Mouse (Mus musculus) erythroblast, embryonic 14.5 days (primary cell): ENCODE measurements around the gene Ust. TPM values are rescaled to one million over a fixed set of nuclear protein-coding genes. Genes with fewer than 3 reads are reported as not detected.
"Not testable (repeated sequence)": the region's sequence is repeated elsewhere in the genome, so short reads cannot be mapped to it uniquely, and the experiment has no call there.

Experiments
- H3K27me3 ChIP-seq: 2 replicates; pipeline ENCODE4 v1.6.1; 2012; ENCODE audit warnings: inconsistent platforms; ENCODE audit not compliant: control insufficient read depth
- H3K36me3 ChIP-seq: 2 replicates; pipeline ENCODE4 v1.6.1; 2012; ENCODE audit warnings: mild to moderate bottlenecking, inconsistent platforms; ENCODE audit not compliant: control insufficient read depth
- H3K4me1 ChIP-seq: 2 replicates; pipeline ENCODE4 v1.6.1; 2012; ENCODE audit warnings: inconsistent platforms; ENCODE audit not compliant: control insufficient read depth
- H3K4me3 ChIP-seq: replicated peaks from 2 replicates; pipeline ENCODE3; 2012; ENCODE audit warnings: moderate library complexity, mild to moderate bottlenecking, inconsistent platforms
- H3K9me3 ChIP-seq: 2 replicates; pipeline ENCODE4 v1.6.1; 2012; ENCODE audit warnings: low read length, inconsistent platforms, mixed read lengths; ENCODE audit not compliant: control insufficient read depth
- GATA1 ChIP-seq: IDR thresholded peaks from 2 replicates; pipeline ENCODE4 v1.6.1; 2012; ENCODE audit warnings: low read length, inconsistent platforms, mixed read lengths
- TAL1 ChIP-seq: IDR thresholded peaks from 3 replicates; pipeline ENCODE4 v1.6.1; 2012; ENCODE audit warnings: low read length, inconsistent platforms, mixed read lengths
- polyA plus RNA-seq: library from polyadenylated mRNA; stranded (reverse); fragments of >175 nt; gene quantifications from 2 replicates; pipeline ENCODE4 v1.2.3, GENCODE M21; 2012

Gene Ust
- polyA plus RNA-seq, result not detected in 2 replicates

DNA sequence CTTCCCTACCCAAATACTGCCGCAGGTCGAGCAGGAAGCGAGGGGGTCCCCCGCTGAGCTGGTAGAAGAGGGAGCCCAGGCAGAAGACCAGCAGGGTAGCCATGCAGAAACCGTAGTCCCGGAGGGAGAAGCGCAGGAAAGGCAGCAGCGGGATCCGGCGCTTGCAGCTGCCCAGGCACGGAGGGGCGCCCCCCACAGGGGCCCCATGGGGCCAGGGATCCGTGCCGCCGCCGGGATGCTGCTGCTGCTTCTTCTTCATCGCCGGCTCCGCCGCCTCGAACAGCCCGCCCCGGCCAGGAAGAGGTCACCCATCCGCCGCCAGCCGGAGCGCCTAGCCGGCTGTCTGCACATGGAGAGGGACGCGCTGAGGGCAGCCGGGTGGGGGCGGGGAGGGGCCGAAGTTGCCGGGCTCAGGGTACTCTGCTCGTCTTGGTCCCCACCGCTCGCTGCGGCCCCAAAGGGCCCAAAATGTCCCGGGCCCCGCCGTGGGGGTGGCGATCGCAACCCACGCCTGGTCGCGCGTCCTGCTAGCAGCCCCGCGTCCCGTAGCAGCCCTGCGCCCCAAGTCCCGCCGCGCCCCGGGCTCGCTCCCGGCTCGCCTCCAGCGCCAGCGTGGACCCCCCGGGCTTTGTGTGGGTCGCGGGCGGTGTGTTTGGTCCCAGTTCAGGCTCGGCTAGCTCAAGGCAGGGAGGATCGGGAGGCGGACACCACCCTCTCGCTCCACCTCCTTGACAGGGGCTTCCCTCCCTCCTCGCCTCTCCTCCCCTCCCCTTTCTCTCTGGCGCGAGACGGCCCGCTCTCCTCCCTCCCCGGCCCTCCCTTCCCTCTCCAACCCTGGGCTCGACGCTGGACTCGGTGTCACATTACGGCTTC lies at the start of gene Ust:
Ust (minus strand) TSS at position 685 of the 873 bp plus-strand sequence.
- Histone ChIP-seq H3K36me3 (no peaks in the 10 kb centered on the region), H3K9me3 (no peaks in the 10 kb centered on the region), H3K27me3 (peaks cover 46% of the 10 kb centered on the region), H3K4me3 (peak within 1 kb of the TSS; percentile 45), H3K4me1 (no peaks in the 10 kb centered on the region)
- TF ChIP-seq TAL1 (no peak), GATA1 (no peak)

GRCm38 (mm10) chr10:8561366-8561765 lies 42.7 kb upstream of the Ust start:
- Histone ChIP-seq H3K4me3 (no peak overlapping the region), H3K27me3 (no peaks in the 10 kb centered on the region), H3K36me3 (no peaks in the 10 kb centered on the region), H3K4me1 (no peaks in the 10 kb centered on the region), H3K9me3 (peaks cover 2% of the 10 kb centered on the region; the same call in 1 of the 2 replicates)
- no peak for TF ChIP-seq GATA1

GRCm38 (mm10) chr10:8559566-8559965 lies 40.9 kb upstream of the Ust start:
- H3K27me3 ChIP-seq, H3K4me3 ChIP-seq, H3K36me3 ChIP-seq, H3K9me3 ChIP-seq, H3K4me1 ChIP-seq: not testable (repeated sequence)

DNA sequence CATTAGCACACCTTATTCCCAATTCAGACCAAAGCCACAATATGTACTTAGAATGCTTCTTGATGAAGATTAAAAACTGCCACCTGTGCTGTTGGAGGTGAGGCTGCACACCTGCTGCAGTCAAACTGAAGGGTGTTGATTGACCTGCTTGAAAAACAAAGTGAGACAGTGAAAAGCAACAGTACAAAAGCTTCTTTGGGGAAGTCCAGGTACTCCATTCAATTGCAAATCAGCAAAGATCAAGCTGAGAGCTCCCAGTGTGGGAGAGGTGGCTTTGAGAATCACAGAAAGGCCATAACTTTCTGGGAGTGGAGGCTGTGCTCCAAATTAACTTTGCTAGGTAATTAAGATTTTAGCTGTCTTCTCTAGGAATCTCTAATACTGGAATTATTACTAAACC lies 33.6 kb upstream of the Ust start:
- not testable (repeated sequence) for H3K27me3 ChIP-seq, H3K4me1 ChIP-seq, H3K4me3 ChIP-seq, H3K36me3 ChIP-seq, H3K9me3 ChIP-seq

- not testable (repeated sequence) for H3K27me3 ChIP-seq, H3K9me3 ChIP-seq
Measured at GRCm38 (mm10) chr10:8551601-8552000, 33.0 kb upstream of the Ust start.

DNA sequence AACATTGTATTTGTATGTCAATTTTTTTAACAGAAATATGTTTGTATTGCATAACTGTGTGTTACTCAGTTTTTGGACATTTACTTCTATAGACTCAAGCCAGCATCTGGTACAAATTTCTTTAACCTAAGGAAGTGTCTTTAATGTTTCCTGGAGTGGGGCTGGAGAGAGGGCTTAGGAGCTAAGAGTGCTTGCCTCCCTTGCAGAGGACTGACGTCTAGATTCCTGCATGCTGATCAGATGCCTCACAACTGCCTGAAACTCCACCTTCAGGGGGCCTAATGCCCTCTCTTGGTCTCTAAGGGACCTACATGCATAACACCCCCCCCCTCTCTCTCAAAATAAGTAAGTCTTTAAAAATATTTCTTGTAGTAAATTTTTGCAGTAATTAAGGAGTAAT lies 22.9 kb upstream of the Ust start:
- H3K4me1 ChIP-seq, result no peaks in the 10 kb centered on the region
- H3K4me3 ChIP-seq, result no peak overlapping the region
- H3K27me3 ChIP-seq, result no peaks in the 10 kb centered on the region; the same call in 1 of the 2 replicates
- no peaks in the 10 kb centered on the region for H3K36me3 ChIP-seq
- TF ChIP-seq TAL1, result no peak
- TF ChIP-seq GATA1, result no peak
- peaks cover 3% of the 10 kb centered on the region; the same call in 1 of the 2 replicates for H3K9me3 ChIP-seq

More at GRCm38 (mm10) chr10:8551601-8552000, 33.0 kb upstream of the Ust start:
- H3K4me1 ChIP-seq, H3K36me3 ChIP-seq, H3K4me3 ChIP-seq: not testable (repeated sequence)

DNA sequence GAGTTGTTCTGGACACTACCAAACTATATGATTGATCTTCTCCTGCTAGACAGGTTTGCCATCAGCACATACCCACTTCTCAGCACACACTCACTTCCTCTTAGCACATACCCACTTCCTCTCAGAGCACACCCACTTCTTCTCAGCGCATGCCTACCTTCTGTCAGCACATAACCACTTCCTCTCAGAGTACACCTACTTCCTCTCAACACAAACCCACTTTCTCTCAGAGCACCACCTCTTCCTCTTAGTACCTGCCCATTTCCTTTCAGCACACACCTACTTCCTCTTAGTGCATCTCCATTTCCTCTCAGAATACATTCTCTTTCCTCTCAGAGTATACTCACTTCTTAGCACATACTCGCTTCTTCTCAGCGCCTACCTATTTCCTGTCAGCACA lies 16.8 kb upstream of the Ust start:
- H3K27me3 ChIP-seq, result no peaks in the 10 kb centered on the region; the same call in 1 of the 2 replicates
- no peaks in the 10 kb centered on the region for H3K4me1 ChIP-seq
- TF ChIP-seq GATA1 (no peak), TAL1 (no peak)
- peaks cover 3% of the 10 kb centered on the region; the same call in 1 of the 2 replicates for H3K9me3 ChIP-seq
- no peak overlapping the region for H3K4me3 ChIP-seq
- H3K36me3 ChIP-seq, result no peaks in the 10 kb centered on the region

DNA sequence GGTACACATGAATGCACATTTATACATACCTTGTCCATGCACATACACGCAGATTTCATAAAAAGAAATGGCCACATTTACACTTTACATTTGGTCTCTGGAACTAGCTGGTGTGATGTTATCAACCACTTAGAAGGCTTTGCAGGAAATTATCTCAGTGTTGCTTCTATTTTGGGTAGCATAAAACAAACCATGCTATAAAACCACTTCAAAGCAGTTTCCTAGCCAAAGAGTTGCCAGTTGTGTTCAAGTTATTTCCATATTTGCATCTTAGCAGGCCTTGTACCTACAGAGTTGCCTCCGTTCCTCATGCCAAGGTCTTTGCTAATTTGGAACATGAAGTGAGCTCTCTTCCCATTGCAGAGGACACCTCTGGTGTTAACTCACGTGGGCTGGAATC lies 13.0 kb upstream of the Ust start:
- Histone ChIP-seq H3K4me3 (no peak overlapping the region), H3K9me3 (no peaks in the 10 kb centered on the region; the same call in 1 of the 2 replicates), H3K36me3 (no peaks in the 10 kb centered on the region), H3K4me1 (no peaks in the 10 kb centered on the region), H3K27me3 (no peaks in the 10 kb centered on the region)
- TF ChIP-seq GATA1 (no peak), TAL1 (no peak)

DNA sequence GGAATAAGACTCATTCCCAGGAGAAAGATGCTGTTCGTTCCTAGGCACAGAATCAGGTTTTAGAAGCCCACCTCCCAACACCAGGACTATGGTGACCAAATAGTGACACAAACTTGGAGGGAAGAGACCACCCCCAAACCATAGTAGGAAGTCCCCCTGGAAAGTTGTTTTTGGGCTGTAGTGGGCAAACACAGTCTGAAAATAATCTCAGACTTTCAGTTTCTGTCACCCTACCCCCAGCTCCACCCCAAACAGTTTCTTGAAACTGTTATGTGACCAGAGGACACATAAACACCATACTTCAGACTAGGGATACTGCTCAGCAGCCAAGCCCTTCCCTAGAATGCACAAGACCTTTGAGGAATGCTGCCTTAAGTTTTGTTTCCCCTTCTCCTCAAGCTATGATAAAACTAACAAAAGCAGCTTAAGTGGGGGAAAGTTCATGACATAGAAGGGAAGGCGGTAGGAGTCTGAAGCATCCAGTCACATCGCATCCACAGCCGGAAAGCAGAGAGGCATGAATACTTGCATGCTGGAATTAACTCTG lies 12.0 kb upstream of the Ust start:
- no peaks in the 10 kb centered on the region; the same call in 1 of the 2 replicates for H3K9me3 ChIP-seq
- TF ChIP-seq TAL1 (no peak), GATA1 (no peak)
- no peak overlapping the region for H3K4me3 ChIP-seq
- H3K36me3 ChIP-seq, result no peaks in the 10 kb centered on the region
- no peaks in the 10 kb centered on the region for H3K27me3 ChIP-seq
- no peaks in the 10 kb centered on the region for H3K4me1 ChIP-seq
